Mouse (Mus musculus): ENCODE measurements around the gene Fstl5.

Fstl5 gene

GRCm38 (mm10) chr3:76507891-76508290 is 433.8 kb downstream of the Fstl5 start:
- DNase-seq (ENCODE audit: inconsistent age in 2 of 2, low spot score in 1 of 2): peak; percentile 61 to 82

GRCm38 (mm10) chr3:76508811-76509210 is 434.7 kb downstream of the Fstl5 start:
- peak; percentile 69 to 80 for DNase-seq (ENCODE audit: inconsistent age in 2 of 2, low spot score in 1 of 2)

- DNase-seq (ENCODE audit: inconsistent age in 2 of 2, low spot score in 1 of 2): no peak
Observed at GRCm38 (mm10) chr3:76567346-76567745, 493.3 kb downstream of the Fstl5 start.

- DNase-seq (ENCODE audit: inconsistent age in 2 of 2, low spot score in 1 of 2): no peak
Observed at GRCm38 (mm10) chr3:76572478-76572877, 498.4 kb downstream of the Fstl5 start.

GRCm38 (mm10) chr3:76572920-76573541 is 499.0 kb downstream of the Fstl5 start:
- no peak for DNase-seq (ENCODE audit: inconsistent age in 2 of 2, low spot score in 1 of 2)

- DNase-seq (ENCODE audit: inconsistent age in 2 of 2, low spot score in 1 of 2): no peak
Observed at GRCm38 (mm10) chr3:76593148-76593547, 519.1 kb downstream of the Fstl5 start.

GRCm38 (mm10) chr3:76620044-76620443 is 546.0 kb downstream of the Fstl5 start:
- DNase-seq (ENCODE audit: inconsistent age in 2 of 2, low spot score in 1 of 2): no peak

- DNase-seq (ENCODE audit: inconsistent age in 2 of 2, low spot score in 1 of 2): no peak
Observed at GRCm38 (mm10) chr3:76654243-76654642, 580.2 kb downstream of the Fstl5 start.

- no peak for DNase-seq (ENCODE audit: inconsistent age in 2 of 2, low spot score in 1 of 2)
Observed at GRCm38 (mm10) chr3:76670859-76671258, 596.8 kb downstream of the Fstl5 start.

- no peak for DNase-seq (ENCODE audit: inconsistent age in 2 of 2, low spot score in 1 of 2)
Observed at GRCm38 (mm10) chr3:76676006-76676405, 601.9 kb downstream of the Fstl5 start.

GRCm38 (mm10) chr3:76679853-76680545 is 605.9 kb downstream of the Fstl5 start:
- no peak for DNase-seq (ENCODE audit: inconsistent age in 2 of 2, low spot score in 1 of 2)

- no peak for DNase-seq (ENCODE audit: inconsistent age in 2 of 2, low spot score in 1 of 2)
Observed at GRCm38 (mm10) chr3:76680546-76680883, 606.4 kb downstream of the Fstl5 start.

- no peak for DNase-seq (ENCODE audit: inconsistent age in 2 of 2, low spot score in 1 of 2)
Observed at GRCm38 (mm10) chr3:76697134-76697629, 623.1 kb downstream of the Fstl5 start.

GRCm38 (mm10) chr3:76739221-76739620 is 665.2 kb downstream of the Fstl5 start:
- no peak for DNase-seq (ENCODE audit: inconsistent age in 2 of 2, low spot score in 1 of 2)
